Mouse (Mus musculus): ENCODE measurements around the gene Spag5. TPM values are rescaled to one million over a fixed set of nuclear protein-coding genes. Genes with fewer than 3 reads are reported as not detected.

Spag5 gene
- polyA plus RNA-seq, 1 experiment from 2014 or later = 21.6 TPM

DNA sequence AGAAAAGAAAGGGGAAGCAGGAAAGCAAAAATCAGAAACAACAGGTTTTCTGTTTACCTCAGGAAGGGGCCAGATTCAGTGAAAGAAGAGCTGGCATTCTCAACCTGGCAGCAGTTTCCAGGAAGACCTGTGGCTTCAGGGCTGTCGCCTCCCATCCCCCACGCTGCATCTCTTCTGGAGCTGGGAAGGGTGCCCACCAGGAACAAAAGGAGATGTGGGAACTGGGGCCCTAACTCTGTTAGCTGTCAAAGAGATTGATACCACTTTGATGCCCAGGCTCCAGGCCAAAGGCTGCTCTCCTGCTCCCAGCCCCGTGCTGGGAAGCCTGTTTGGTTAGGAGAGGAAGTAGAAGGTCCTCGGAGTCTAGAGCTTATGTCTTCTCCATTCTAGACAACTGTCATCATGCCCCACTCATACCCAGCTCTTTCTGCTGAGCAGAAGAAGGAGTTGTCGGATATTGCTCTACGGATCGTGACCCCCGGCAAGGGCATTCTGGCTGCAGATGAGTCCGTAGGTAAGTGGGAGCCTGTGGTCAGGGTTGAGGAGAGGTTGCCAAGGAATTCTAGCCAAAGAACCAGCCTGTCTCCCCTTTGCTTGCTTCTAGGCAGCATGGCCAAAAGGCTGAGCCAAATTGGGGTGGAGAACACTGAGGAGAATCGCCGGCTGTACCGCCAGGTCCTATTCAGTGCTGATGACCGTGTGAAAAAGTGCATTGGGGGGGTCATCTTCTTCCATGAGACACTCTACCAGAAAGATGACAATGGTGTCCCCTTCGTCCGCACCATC, 22.9 kb downstream of the Spag5 start:
- no peak overlapping the region for H3K4me3 ChIP-seq
- peak overlapping the region; percentile 5; the same call in 1 of the 2 replicates for H3K9ac ChIP-seq
- peak overlapping the region; percentile 59; the same call in 1 of the 2 replicates for H3K4me2 ChIP-seq
- peaks cover 28% of the 10 kb centered on the region for H3K36me3 ChIP-seq
- no peak for ATAC-seq (replicated peaks; ENCODE audit: insufficient number of reproducible peaks, insufficient read depth, low FRiP score, low read depth)
- no peaks in the 10 kb centered on the region for H3K27me3 ChIP-seq
- no peaks in the 10 kb centered on the region for H3K9me3 ChIP-seq (replicated peaks)
- WGBS = 76% methylated on average over 15 of the region's 15 CpGs
- no peak overlapping the region for H3K27ac ChIP-seq
- H3K4me1 ChIP-seq (replicated peaks) = peaks cover 32% of the 10 kb centered on the region

DNA sequence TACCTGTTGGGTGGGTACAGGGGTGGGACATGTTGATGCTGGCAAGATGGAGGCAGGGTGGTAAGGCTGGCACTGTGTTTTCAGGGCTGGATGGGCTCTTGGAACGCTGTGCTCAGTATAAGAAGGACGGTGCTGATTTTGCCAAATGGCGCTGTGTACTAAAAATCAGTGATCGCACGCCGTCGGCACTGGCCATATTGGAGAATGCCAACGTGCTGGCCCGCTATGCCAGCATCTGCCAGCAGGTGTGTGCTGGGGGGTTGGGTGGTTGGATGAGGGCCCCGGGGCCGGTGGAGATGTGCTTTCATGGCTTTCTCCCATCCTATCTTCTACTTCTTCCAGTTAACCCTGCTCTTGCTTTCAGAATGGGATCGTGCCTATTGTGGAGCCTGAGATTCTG, 23.6 kb downstream of the Spag5 start:
- no peak overlapping the region for H3K4me2 ChIP-seq
- peaks cover 32% of the 10 kb centered on the region for H3K4me1 ChIP-seq (replicated peaks)
- no peak overlapping the region for H3K9ac ChIP-seq
- ATAC-seq (replicated peaks; ENCODE audit: insufficient number of reproducible peaks, insufficient read depth, low FRiP score, low read depth) = no peak
- H3K27me3 ChIP-seq = no peaks in the 10 kb centered on the region
- WGBS = 96% methylated on average over 12 of the region's 12 CpGs
- H3K4me3 ChIP-seq = no peak overlapping the region
- no peaks in the 10 kb centered on the region for H3K9me3 ChIP-seq (replicated peaks)
- H3K27ac ChIP-seq = no peak overlapping the region
- peaks cover 20% of the 10 kb centered on the region for H3K36me3 ChIP-seq

DNA sequence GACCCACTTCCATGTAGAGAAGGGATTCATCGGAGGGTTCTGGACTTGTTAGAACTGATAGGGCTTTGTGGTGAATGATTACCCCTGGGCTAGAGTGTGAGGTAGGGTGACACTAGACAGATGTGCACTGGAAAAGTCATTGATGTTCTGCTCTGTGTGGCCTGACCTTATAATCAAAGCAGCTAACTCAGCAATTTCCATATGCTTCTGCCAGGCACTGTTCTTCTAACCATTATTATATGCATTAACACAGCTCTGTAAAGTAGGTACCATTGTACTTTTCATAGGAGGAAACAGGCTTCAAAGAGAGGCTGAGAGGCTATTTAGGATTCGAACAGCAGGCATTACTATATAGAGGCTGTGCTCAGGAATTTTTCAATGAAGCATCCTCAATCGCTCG, 25.9 kb downstream of the Spag5 start:
- Histone ChIP-seq H3K36me3 (no peaks in the 10 kb centered on the region), H3K27me3 (no peaks in the 10 kb centered on the region), H3K9me3 (replicated peaks) (no peaks in the 10 kb centered on the region), H3K4me1 (replicated peaks) (peaks cover 28% of the 10 kb centered on the region), H3K9ac (no peak overlapping the region), H3K27ac (no peak overlapping the region), H3K4me3 (no peak overlapping the region), H3K4me2 (no peak overlapping the region)
- no peak for ATAC-seq (replicated peaks; ENCODE audit: insufficient number of reproducible peaks, insufficient read depth, low FRiP score, low read depth)
- 90% methylated on average over 4 of the region's 4 CpGs for WGBS

DNA sequence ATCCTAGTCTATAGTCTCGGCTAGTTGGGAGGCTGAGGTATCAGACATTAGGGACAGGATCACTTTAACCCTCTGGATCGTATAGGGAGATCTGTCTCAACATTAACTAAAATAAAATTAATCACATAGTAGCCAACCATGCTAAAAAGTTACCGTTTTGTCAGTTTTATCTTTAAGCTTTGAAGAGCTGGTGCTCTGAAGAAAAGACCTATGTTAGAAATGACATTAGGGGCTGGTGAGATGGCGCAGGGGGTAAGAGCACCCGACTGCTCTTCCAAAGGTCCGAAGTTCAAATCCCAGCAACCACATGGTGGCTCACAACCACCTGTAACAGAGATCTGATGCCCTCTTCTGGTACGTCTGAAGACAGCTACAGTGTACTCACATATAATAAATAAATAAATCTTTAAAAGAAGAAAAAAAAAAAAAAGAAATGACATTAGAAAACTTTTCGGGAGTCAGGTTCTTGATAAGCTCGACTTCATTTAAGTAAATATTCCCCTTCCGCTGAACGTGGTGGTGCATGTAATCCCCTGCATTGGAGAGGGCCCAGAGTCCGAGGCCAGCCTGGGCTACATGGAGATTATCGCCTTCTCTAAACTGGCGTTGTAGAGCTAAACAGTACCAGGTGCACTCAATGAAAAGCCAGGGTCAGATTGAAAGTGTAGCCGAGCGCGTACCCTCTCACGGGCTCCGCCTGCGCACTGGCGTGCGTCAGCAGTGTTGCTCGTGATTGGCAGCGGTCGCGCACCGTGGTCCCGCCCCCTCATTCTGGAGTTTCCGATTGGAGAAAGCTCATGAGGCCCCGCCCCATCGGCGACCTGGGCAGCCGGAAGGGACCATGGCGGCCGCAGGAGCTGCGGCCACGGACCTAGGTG, 26.5 kb downstream of the Spag5 start, which contains the start of gene Pigs:
Gene Pigs (plus strand): TSS at position 782 of the 878 bp plus-strand sequence.
- peak within 1 kb of the TSS; percentile 64 for H3K27ac ChIP-seq

DNA sequence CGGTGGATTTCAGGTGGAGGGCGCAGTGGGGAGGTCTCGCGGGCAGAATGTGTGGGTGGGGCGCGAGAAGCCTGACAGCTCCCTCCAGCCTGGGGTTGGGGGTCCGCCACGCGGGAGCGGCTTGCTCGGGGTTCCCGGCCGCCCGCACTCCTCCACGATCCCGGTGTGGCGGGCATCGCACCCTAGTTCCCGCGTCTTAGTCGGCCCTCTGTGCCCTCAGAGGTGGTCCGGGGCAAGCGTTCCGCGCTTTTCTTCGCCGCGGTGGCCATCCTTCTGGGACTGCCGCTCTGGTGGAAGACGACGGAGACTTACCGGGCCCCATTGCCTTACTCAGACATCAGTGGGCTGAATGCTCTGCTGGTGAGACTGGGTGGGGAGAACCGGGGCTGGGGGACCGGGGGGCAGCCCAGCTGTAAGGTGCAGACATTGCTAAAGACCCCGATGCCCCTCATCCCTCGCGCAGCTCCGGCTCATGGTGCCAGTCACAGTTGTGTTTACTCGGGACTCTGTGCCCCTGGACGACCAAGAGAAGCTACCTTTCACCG, 27.3 kb downstream of the Spag5 start:
- Histone ChIP-seq H3K4me3 (peak overlapping the region; percentile 91), H3K36me3 (peaks cover 10% of the 10 kb centered on the region), H3K27me3 (no peaks in the 10 kb centered on the region), H3K9ac (peak overlapping the region; percentile 84), H3K4me2 (peak overlapping the region; percentile 90), H3K4me1 (replicated peaks) (peaks cover 14% of the 10 kb centered on the region), H3K27ac (no peak overlapping the region), H3K9me3 (replicated peaks) (no peaks in the 10 kb centered on the region)
- peak; percentile 43 for ATAC-seq (replicated peaks; ENCODE audit: insufficient number of reproducible peaks, insufficient read depth, low FRiP score, low read depth)
- WGBS = under 1% methylated on average over 41 of the region's 41 CpGs

More for the DNA sequence above, 26.5 kb downstream of the Spag5 start, which contains the start of gene Pigs:
- 10% methylated on average over 37 of the region's 37 CpGs for WGBS
- H3K4me3 ChIP-seq = peak within 1 kb of the TSS; percentile 91
- peak within 1 kb of the TSS; percentile 90 for H3K4me2 ChIP-seq
- H3K9ac ChIP-seq = peak within 1 kb of the TSS; percentile 84
- H3K4me1 ChIP-seq (replicated peaks) = peaks cover 21% of the 10 kb centered on the region
- no peaks in the 10 kb centered on the region for H3K27me3 ChIP-seq
- peaks cover 3% of the 10 kb centered on the region for H3K36me3 ChIP-seq
- ATAC-seq (replicated peaks; ENCODE audit: insufficient number of reproducible peaks, insufficient read depth, low FRiP score, low read depth) = peak; percentile 94
- no peaks in the 10 kb centered on the region for H3K9me3 ChIP-seq (replicated peaks)

DNA sequence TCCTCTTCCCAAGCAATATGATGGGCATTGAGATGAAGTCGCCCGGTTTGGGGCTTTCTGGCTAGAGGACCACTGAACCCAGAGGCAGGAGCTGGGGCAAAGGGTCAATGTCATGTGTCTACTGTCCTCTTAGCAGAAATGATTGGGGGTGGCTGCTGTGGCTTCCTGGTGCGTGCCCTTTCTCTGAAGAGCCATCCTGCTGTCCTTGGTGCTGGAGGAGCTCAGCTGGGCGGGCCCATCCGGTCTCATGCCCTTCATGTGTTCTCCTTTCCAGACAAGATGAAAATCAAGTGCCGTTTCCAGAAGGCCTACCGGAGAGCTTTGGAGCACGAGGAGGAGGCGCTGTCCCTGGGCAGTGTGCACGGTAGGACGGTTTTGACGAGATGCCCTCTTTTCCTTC, 31.3 kb downstream of the Spag5 start:
- Histone ChIP-seq H3K27me3 (no peaks in the 10 kb centered on the region), H3K4me3 (no peak overlapping the region), H3K9ac (no peak overlapping the region), H3K27ac (no peak overlapping the region), H3K4me2 (no peak overlapping the region), H3K4me1 (replicated peaks) (0 out of 2 replicates have a peak, but pooled peaks cover 5% of the 10 kb centered on the region), H3K9me3 (replicated peaks) (no peaks in the 10 kb centered on the region), H3K36me3 (peaks cover 34% of the 10 kb centered on the region)
- ATAC-seq (replicated peaks; ENCODE audit: insufficient number of reproducible peaks, insufficient read depth, low FRiP score, low read depth) = no peak
- 92% methylated on average over 12 of the region's 12 CpGs for WGBS

DNA sequence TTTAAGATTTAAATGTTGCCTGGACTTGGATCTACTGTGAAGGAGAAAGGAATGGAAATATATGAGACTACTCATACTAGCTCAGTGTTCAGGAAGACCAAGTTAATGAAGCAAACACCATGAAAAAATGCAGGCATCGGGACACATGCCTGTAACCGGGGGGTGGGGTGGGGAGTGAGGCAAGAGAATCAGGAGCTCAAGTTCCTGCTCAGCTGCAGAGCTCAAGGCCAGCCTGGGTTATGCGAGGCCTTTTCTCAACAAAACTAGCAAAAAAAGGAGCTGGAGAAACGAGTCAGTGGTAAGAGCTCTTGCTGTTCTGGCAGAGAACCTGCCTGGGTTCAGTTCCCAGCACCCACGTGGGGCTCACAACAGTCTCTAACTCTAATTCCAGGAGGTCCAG, 32.7 kb downstream of the Spag5 start:
- no peak for ATAC-seq (replicated peaks; ENCODE audit: insufficient number of reproducible peaks, insufficient read depth, low FRiP score, low read depth)
- H3K27me3 ChIP-seq = no peaks in the 10 kb centered on the region
- H3K4me2 ChIP-seq = no peak overlapping the region
- H3K9me3 ChIP-seq (replicated peaks) = no peaks in the 10 kb centered on the region
- no peak overlapping the region for H3K27ac ChIP-seq
- H3K4me3 ChIP-seq = no peak overlapping the region
- H3K36me3 ChIP-seq = peaks cover 40% of the 10 kb centered on the region
- H3K9ac ChIP-seq = no peak overlapping the region
- WGBS = 86% methylated on average over 5 of the region's 5 CpGs
- 0 out of 2 replicates have a peak, but pooled peaks cover 2% of the 10 kb centered on the region for H3K4me1 ChIP-seq (replicated peaks)

DNA sequence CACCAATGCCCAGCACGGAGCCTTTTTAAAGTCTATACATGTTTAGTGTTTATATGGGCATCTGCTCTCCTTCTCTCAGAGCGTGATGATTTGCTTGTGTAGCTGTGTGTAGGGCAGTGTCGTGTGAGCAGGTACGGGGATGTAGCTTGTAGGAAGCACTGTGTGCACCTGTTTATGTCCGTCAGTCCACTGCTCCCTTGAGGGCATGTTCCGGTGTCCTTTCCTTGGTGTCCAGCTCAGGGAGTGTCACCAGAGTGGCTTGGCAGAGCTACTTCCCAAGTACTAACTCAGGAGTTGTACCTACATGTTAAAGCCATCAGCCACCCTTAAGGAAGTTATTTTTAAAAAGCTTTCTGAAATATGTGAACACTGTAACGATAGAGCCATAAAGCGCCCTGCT, 35.7 kb downstream of the Spag5 start:
- no peak overlapping the region for H3K4me3 ChIP-seq
- no peaks in the 10 kb centered on the region for H3K27me3 ChIP-seq
- no peaks in the 10 kb centered on the region for H3K9me3 ChIP-seq (replicated peaks)
- no peak overlapping the region for H3K9ac ChIP-seq
- H3K27ac ChIP-seq = no peak overlapping the region
- H3K4me2 ChIP-seq = no peak overlapping the region
- peaks cover 55% of the 10 kb centered on the region for H3K36me3 ChIP-seq
- WGBS = 93% methylated on average over 8 of the region's 8 CpGs
- H3K4me1 ChIP-seq (replicated peaks) = no peaks in the 10 kb centered on the region
- no peak for ATAC-seq (replicated peaks; ENCODE audit: insufficient number of reproducible peaks, insufficient read depth, low FRiP score, low read depth)

DNA sequence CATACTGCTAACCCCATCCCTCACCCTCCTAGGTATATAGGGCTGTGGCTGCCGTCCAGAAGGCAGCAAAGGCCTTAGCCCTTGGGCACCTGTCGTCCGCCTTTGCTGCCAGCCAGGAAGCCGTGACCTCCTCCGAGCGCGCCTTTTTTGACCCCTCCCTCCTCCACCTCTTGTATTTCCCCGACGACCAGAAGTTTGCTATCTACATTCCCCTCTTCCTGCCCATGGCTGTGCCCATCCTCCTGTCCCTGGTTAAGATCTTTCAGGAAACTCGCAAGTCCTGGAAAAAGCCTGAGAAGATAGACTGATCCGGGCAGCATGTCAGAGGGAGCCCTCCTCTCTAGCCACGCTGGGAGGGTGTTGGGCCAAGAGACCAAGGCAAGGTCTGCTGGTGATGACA, 40.4 kb downstream of the Spag5 start:
- no peak overlapping the region for H3K27ac ChIP-seq
- peaks cover 37% of the 10 kb centered on the region for H3K4me1 ChIP-seq (replicated peaks)
- H3K9ac ChIP-seq = no peak overlapping the region
- H3K36me3 ChIP-seq = peaks cover 24% of the 10 kb centered on the region
- H3K4me2 ChIP-seq = no peak overlapping the region
- H3K9me3 ChIP-seq (replicated peaks) = no peaks in the 10 kb centered on the region
- no peaks in the 10 kb centered on the region for H3K27me3 ChIP-seq
- no peak for ATAC-seq (replicated peaks; ENCODE audit: insufficient number of reproducible peaks, insufficient read depth, low FRiP score, low read depth)
- no peak overlapping the region for H3K4me3 ChIP-seq
- 70% methylated on average over 12 of the region's 12 CpGs for WGBS

DNA sequence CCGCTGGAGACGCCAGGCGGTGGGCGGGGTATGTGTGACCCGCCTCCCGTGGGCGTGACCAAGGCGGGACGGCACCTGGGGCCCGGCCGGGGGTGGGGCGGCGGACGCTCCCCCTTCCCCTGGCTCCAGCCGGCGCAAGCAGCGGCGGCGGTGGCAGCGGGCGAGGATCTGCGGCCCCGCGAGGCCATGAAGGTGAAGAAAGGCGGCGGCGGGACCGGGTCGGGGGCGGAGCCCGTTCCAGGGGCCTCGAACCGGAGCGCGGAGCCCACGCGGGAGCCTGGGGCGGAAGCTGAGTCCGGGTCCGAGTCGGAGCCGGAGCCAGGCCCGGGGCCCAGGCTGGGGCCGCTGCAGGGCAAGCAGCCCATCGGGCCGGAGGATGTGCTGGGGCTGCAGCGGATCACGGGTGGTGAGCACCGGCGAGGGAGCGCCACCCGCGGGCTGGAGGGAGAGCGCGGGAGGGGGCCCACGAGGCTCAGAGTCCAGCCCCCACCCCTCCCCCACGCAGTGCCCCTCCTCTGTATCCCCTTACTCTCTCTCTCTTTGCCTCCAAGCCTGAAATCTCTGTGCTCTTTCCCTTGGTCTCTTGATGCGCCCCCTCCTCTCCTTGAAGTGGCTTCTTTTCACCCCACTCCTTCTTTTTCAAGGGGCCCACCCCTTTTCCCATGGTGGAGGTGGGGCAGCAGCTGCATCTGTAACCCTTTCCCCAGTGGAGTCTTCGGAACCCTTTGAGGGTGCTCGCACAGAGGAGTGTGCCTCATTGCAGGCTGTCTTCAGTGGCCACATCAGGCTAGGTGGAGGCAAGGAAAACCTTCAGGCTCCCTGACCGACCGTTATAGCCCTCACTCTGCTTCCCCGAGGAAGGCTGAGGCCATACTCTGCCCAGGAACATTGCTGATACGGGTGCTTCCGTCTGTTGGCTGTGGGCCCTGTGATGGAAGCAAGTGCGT, 42.3 kb downstream of the Spag5 start, which contains the start of gene Unc119:
Gene Unc119 (plus strand): TSS at position 102 of the 947 bp plus-strand sequence.
- 1% methylated on average over 66 of the region's 66 CpGs for WGBS
- Histone ChIP-seq H3K27ac (peak within 1 kb of the TSS; percentile 85), H3K4me2 (peak within 1 kb of the TSS; percentile 93), H3K27me3 (no peaks in the 10 kb centered on the region), H3K4me1 (replicated peaks) (peaks cover 44% of the 10 kb centered on the region), H3K9ac (peak within 1 kb of the TSS; percentile 86), H3K9me3 (replicated peaks) (no peaks in the 10 kb centered on the region), H3K36me3 (peaks cover 23% of the 10 kb centered on the region; the same call in 1 of the 2 replicates), H3K4me3 (peak within 1 kb of the TSS; percentile 88)
- ATAC-seq (replicated peaks; ENCODE audit: insufficient number of reproducible peaks, insufficient read depth, low FRiP score, low read depth) = peak; percentile 81

All from heart, embryonic 15.5 days (tissue).